Mouse (Mus musculus): Measurements from ENCODE around the gene Twf2. TPM values are rescaled to one million over a fixed set of nuclear protein-coding genes. Genes with fewer than 3 reads are reported as not detected.
A peak's percentile ranks its signal among the peaks of the same experiment; 100 is the strongest.

Twf2 gene
- polyA plus RNA-seq, 2 experiments: 14.9 to 18.7 TPM

DNA sequence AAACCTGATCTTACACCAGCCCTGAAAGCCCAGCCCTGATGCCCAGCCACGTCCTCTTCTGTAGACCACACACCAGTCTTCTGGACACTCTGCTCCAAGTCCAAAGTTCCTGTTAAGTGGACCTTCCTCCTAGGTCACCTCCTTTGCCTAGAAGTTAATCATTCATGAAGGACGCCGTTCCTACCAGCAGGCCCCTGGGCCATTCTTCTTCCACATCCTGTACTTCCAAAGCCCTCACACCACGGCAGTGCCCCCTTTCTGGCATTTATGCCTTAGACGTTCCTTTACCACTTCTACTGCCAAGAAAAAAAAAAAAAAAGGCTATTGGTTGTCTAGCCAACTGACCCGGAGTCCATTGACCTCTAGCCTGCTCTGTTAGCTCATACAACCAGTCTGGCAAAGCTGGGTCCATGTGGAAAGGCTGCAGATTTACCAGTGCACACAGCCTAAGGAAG, 44.8 kb upstream of the Twf2 start, which contains the start of gene Glyctk:
Glyctk (minus strand) TSS at position 102 of the 455 bp plus-strand sequence.
- Histone ChIP-seq H3K9ac (replicated peaks) (no peak within 1 kb of the TSS), H3K4me2 (ENCODE audit: low read depth) (peak within 1 kb of the TSS; percentile 21), H3K4me3 (ENCODE audit: insufficient read depth in 1 of 2, low read depth in 2 of 2, low read length in 2 of 2) (peak within 1 kb of the TSS; percentile 25 to 32), H3K27me3 (ENCODE audit: control insufficient read depth, insufficient read depth, low read length) (no peaks in the 10 kb centered on the region), H3K36me3 (replicated peaks; ENCODE audit: control insufficient read depth, insufficient read depth, low read depth) (no peaks in the 10 kb centered on the region), H3K4me1 (replicated peaks; ENCODE audit: control insufficient read depth in 2 of 2, insufficient read depth in 2 of 2, low read length in 1 of 2) (peaks cover 5 to 14% of the 10 kb centered on the region in 2 experiments), H3K9me3 (ENCODE audit: control insufficient read depth, low read length) (no peaks in the 10 kb centered on the region), H3K27ac (peak within 1 kb of the TSS; percentile 30)
- 61% methylated on average over 6 of the region's 6 CpGs for WGBS (ENCODE audit: insufficient replicate concordance)
- peak in 1 of 3 experiments; percentile 24 for DNase-seq (ENCODE audit: low read depth in 3 of 3, low spot score in 3 of 3)
- ATAC-seq (ENCODE audit: insufficient read depth): peak; percentile 32
- TF ChIP-seq CTCF (IDR thresholded peaks at IDR 0.05; ENCODE audit: low read depth) (no peak), EP300 (IDR thresholded peaks at IDR 0.05; ENCODE audit: low read depth) (no peak)

DNA sequence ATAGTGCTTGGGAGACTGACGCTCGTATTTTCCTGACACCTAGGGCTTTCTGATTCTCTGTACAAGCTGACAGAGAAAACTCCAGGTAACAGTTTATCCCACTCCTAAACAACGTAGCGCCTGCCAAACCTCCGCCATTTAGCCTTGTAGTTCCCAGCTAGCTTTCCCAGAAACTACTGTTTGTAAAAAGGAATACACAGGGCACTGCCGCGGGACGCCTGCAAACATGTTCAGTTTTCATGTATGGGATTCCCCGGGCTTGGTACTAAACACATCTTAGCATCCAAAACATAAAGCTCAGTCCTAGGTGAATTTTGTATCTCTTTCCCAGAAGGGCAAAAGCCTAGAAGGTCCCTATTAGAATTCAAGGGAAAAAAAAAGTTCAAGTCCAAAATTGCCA, 43.7 kb upstream of the Twf2 start:
- no peak overlapping the region for H3K27ac ChIP-seq
- no peak for DNase-seq (ENCODE audit: low read depth in 3 of 3, low spot score in 3 of 3)

DNA sequence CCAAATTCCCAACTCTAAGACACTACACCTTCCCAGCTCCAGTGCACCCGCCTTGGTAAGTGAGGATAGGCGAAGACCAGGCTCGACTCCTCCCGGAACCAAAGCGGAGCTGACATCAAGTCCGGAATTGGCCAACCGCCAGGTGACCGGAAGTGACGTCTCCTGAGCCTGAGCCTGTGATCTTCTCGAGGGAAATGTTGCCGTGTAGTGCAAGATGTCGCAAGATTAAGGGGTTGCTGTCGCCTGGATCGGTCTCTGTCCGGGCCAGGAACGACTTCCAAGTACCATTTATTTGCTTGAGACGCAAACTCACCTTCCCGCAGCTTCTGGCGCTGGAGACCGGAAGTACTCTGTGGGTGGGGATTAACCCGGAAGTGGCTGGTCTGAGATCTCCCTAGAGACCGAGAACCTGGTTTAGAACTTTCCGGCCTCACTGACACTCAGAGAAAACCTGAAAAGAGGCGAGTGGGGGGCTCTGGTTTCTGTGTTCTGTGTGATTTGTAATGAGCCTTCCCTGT, 43.1 kb upstream of the Twf2 start:
- ATAC-seq (ENCODE audit: insufficient read depth) (peak; percentile 75), DNase-seq (ENCODE audit: low read depth in 3 of 3, low spot score in 3 of 3) (peak; percentile 77 to 81 (median 79))
- H3K27ac ChIP-seq: peak overlapping the region; percentile 65
- H3K4me1 ChIP-seq (replicated peaks; ENCODE audit: control insufficient read depth in 2 of 2, insufficient read depth in 2 of 2, low read length in 1 of 2): peaks cover 5 to 14% of the 10 kb centered on the region in 2 experiments
- H3K4me2 ChIP-seq (ENCODE audit: low read depth): peak overlapping the region; percentile 75
- no peaks in the 10 kb centered on the region for H3K9me3 ChIP-seq (ENCODE audit: control insufficient read depth, low read length)
- H3K4me3 ChIP-seq (ENCODE audit: insufficient read depth in 1 of 2, low read depth in 2 of 2, low read length in 2 of 2): peak overlapping the region; percentile 71 to 85
- peak overlapping the region; percentile 67 for H3K9ac ChIP-seq (replicated peaks)
- 1% methylated on average over 24 of the region's 24 CpGs for WGBS (ENCODE audit: insufficient replicate concordance)
- TF ChIP-seq EP300 (IDR thresholded peaks at IDR 0.05; ENCODE audit: low read depth) (no peak), CTCF (IDR thresholded peaks at IDR 0.05; ENCODE audit: low read depth) (peak; percentile 17; the same call in 1 of the 2 replicates)
- H3K36me3 ChIP-seq (replicated peaks; ENCODE audit: control insufficient read depth, insufficient read depth, low read depth): no peaks in the 10 kb centered on the region
- H3K27me3 ChIP-seq (ENCODE audit: control insufficient read depth, insufficient read depth, low read length): no peaks in the 10 kb centered on the region

More for the DNA sequence above, 43.7 kb upstream of the Twf2 start:
- Histone ChIP-seq H3K4me2 (ENCODE audit: low read depth) (peak overlapping the region; percentile 75), H3K36me3 (replicated peaks; ENCODE audit: control insufficient read depth, insufficient read depth, low read depth) (no peaks in the 10 kb centered on the region), H3K4me3 (ENCODE audit: insufficient read depth in 1 of 2, low read depth in 2 of 2, low read length in 2 of 2) (no peak overlapping the region; a peak in 1 of 4 replicates), H3K9ac (replicated peaks) (no peak overlapping the region), H3K9me3 (ENCODE audit: control insufficient read depth, low read length) (no peaks in the 10 kb centered on the region), H3K27me3 (ENCODE audit: control insufficient read depth, insufficient read depth, low read length) (no peaks in the 10 kb centered on the region), H3K4me1 (replicated peaks; ENCODE audit: control insufficient read depth in 2 of 2, insufficient read depth in 2 of 2, low read length in 1 of 2) (peaks cover 5 to 14% of the 10 kb centered on the region in 2 experiments)
- 80% methylated on average over 9 of the region's 9 CpGs for WGBS (ENCODE audit: insufficient replicate concordance)
- ATAC-seq (ENCODE audit: insufficient read depth): no peak
- TF ChIP-seq CTCF (IDR thresholded peaks at IDR 0.05; ENCODE audit: low read depth) (no peak), EP300 (IDR thresholded peaks at IDR 0.05; ENCODE audit: low read depth) (no peak)

DNA sequence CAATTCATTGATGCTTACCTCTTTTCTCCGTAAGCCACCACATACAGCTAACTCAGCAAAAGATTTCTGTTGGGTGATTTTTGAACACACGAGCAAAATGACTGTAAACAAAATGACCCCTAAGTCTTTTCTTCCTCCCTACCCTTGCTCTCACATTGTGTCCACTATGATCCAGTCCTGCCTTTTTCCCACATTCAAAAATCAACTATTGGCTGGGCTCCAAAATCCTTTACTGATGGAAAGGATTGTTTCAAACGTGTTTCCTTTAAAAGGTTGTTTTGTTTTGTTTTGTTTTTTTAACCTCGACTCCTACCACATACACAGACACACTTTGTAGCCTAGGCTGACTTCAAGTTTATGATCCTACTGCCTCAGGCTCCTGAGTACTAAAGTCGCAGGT, 42.5 kb upstream of the Twf2 start:
- ATAC-seq (ENCODE audit: insufficient read depth): no peak
- Histone ChIP-seq H3K4me2 (ENCODE audit: low read depth) (peak overlapping the region; percentile 75), H3K27ac (peak overlapping the region; percentile 65), H3K4me3 (ENCODE audit: insufficient read depth in 1 of 2, low read depth in 2 of 2, low read length in 2 of 2) (peak overlapping the region; percentile 71 to 85), H3K36me3 (replicated peaks; ENCODE audit: control insufficient read depth, insufficient read depth, low read depth) (no peaks in the 10 kb centered on the region), H3K27me3 (ENCODE audit: control insufficient read depth, insufficient read depth, low read length) (no peaks in the 10 kb centered on the region), H3K9ac (replicated peaks) (peak overlapping the region; percentile 67), H3K9me3 (ENCODE audit: control insufficient read depth, low read length) (no peaks in the 10 kb centered on the region), H3K4me1 (replicated peaks; ENCODE audit: control insufficient read depth in 2 of 2, insufficient read depth in 2 of 2, low read length in 1 of 2) (peaks cover 5 to 14% of the 10 kb centered on the region in 2 experiments)
- no peak for DNase-seq (ENCODE audit: low read depth in 3 of 3, low spot score in 3 of 3)
- 39% methylated on average over 5 of the region's 5 CpGs for WGBS (ENCODE audit: insufficient replicate concordance)
- TF ChIP-seq CTCF (IDR thresholded peaks at IDR 0.05; ENCODE audit: low read depth): no peak
- TF ChIP-seq EP300 (IDR thresholded peaks at IDR 0.05; ENCODE audit: low read depth): no peak

DNA sequence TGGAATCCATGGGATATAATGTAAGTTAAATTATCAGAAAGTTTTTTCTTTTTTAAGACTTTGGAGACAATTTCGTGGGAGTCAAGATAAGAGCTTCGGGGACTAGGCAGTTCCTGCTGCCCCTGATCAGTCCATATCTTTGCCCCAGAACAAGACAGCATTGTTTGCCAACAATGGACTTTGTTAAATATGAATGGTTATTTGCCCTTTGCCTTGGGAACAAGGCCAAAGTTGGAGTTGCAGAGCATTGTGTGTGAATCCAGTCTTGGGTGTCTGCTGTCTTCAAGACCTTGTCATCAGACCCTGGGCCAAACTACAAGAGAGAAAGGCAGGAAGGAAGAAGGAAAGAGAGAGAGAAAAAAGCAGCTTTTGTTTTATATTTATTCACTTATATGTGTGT, 36.2 kb upstream of the Twf2 start:
- H3K9ac ChIP-seq (replicated peaks): no peak overlapping the region
- ATAC-seq (ENCODE audit: insufficient read depth): no peak
- WGBS (ENCODE audit: insufficient replicate concordance): 27% methylated on average over 2 of the region's 2 CpGs
- H3K36me3 ChIP-seq (replicated peaks; ENCODE audit: control insufficient read depth, insufficient read depth, low read depth): no peaks in the 10 kb centered on the region
- no peaks in the 10 kb centered on the region for H3K27me3 ChIP-seq (ENCODE audit: control insufficient read depth, insufficient read depth, low read length)
- no peak overlapping the region for H3K27ac ChIP-seq
- no peak overlapping the region for H3K4me3 ChIP-seq (ENCODE audit: insufficient read depth in 1 of 2, low read depth in 2 of 2, low read length in 2 of 2)
- TF ChIP-seq EP300 (IDR thresholded peaks at IDR 0.05; ENCODE audit: low read depth) (no peak), CTCF (IDR thresholded peaks at IDR 0.05; ENCODE audit: low read depth) (no peak)
- H3K9me3 ChIP-seq (ENCODE audit: control insufficient read depth, low read length): no peaks in the 10 kb centered on the region
- H3K4me1 ChIP-seq (replicated peaks; ENCODE audit: control insufficient read depth in 2 of 2, insufficient read depth in 2 of 2, low read length in 1 of 2): peaks cover 7 to 11% of the 10 kb centered on the region in 2 experiments
- H3K4me2 ChIP-seq (ENCODE audit: low read depth): no peak overlapping the region
- no peak for DNase-seq (ENCODE audit: low read depth in 3 of 3, low spot score in 3 of 3)
